Mouse (Mus musculus) E14TG2a.4 (cell line): Measurements from ENCODE around the gene Wnt5b.
"Not testable (repeated sequence)": the region's sequence is repeated elsewhere in the genome, so short reads cannot be mapped to it uniquely, and the experiment has no call there.

Experiments
- H3K27me3 ChIP-seq: 2 replicates; pipeline ENCODE4 v1.6.1; 2014; ENCODE audit warnings: low read length, control low read depth; ENCODE audit not compliant: insufficient read depth
- H3K36me3 ChIP-seq: 2 replicates; pipeline ENCODE4 v1.6.1; 2014; ENCODE audit warnings: low read length, control low read depth; ENCODE audit not compliant: insufficient read depth
- H3K4me1 ChIP-seq: replicated peaks from 2 replicates; pipeline ENCODE4 v1.6.1; 2014; ENCODE audit warnings: low read depth, low read length, control low read depth
- H3K4me3 ChIP-seq: replicated peaks from 2 replicates; pipeline ENCODE4 v1.5.1; 2014; ENCODE audit warnings: mild to moderate bottlenecking, low read length
- H3K9me3 ChIP-seq: 2 replicates; pipeline ENCODE4 v1.6.1; 2014; ENCODE audit warnings: low read length, control low read depth
- CTCF ChIP-seq: conservative IDR thresholded peaks from 2 replicates; pipeline ENCODE4 v1.5.1; 2014; ENCODE audit warnings: low read length
- NANOG ChIP-seq: IDR thresholded peaks from 2 replicates; pipeline ENCODE4 v1.6.1; 2014; ENCODE audit warnings: borderline replicate concordance, low read length, mixed read lengths
- POU5F1 ChIP-seq: IDR thresholded peaks from 2 replicates; pipeline ENCODE4 v1.6.1; 2014; ENCODE audit warnings: low read length, borderline replicate concordance

Gene Wnt5b

DNA sequence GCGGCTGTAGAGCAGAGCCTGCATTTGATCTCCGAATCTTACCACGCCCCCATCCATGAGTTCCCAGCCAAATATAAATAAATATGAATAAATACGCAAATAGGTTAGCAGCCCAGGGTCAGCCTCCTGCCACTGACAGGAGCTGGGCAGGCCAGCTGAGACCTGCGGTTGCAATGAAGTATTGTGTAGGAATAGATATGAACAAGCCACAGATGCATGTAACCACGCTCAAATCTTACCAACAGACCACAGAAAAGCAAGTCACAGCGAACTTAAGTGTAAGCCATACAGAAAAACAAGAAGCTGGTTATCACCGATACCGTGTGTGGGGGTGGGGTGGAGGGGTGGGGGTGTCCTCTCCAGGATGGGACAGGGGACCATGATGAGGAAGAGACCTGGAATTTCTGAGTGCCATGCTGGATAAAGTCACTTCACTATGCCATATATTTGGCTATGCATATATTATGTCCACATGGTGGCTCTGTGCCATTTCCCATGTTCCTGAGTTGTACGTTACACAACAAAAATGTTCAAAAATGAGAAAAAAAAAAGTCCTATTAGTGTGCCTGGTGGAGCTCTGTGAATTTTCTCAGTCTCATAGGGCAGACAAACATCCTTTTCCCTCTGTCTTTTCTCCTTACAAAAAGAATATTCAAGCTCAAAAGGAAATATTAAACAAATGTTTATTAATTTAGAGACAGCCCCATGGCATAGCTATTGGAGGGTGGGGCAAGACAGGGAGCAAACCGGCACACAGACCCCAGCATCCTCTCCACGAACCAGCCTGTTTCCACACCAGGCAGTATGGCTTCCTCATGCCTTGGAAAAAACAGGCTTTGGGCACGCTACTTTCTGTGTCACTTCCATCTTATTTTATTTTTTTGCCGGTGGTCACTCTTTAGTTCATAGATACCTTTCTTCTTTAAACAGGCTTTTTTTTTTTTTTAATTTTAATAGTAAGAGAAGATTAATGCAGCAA, 92.9 kb downstream of the Wnt5b start:
- no peaks in the 10 kb centered on the region for H3K36me3 ChIP-seq
- peak overlapping the region; percentile 58 for H3K4me3 ChIP-seq
- TF ChIP-seq NANOG = no peak
- no peak for TF ChIP-seq POU5F1
- TF ChIP-seq CTCF = no peak
- peaks cover 56% of the 10 kb centered on the region for H3K4me1 ChIP-seq
- peaks cover 48% of the 10 kb centered on the region for H3K27me3 ChIP-seq
- H3K9me3 ChIP-seq = no peaks in the 10 kb centered on the region

DNA sequence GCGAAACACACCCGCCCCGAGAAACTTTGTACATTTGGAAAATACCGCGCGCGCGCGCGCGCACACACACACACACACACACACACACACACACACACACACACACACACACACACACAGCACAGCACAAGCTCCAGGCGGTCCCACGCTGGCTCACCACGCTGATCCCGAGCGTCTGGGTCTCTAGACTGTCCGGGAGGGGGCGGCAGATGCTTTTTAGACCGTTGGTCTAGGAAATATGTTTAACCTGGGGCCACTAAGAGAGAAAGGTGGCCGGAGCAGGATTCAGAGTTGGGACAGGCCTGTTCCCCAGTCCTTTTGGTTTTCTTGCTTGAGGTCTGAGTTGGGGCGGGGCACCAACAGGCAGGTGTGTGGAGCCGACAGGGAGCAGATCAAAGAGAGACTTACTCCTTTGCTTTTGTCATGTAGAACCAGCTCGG, 95.1 kb downstream of the Wnt5b start:
- no peak; the same call in 1 of the 2 replicates for TF ChIP-seq CTCF
- 0 out of 2 replicates have a peak, but pooled peaks have one; percentile 39 for TF ChIP-seq POU5F1
- TF ChIP-seq NANOG = no peak
- Histone ChIP-seq H3K27me3 (peaks cover 45% of the 10 kb centered on the region), H3K9me3 (no peaks in the 10 kb centered on the region), H3K4me1 (peaks cover 70% of the 10 kb centered on the region), H3K4me3 (peak overlapping the region; percentile 54), H3K36me3 (no peaks in the 10 kb centered on the region)

DNA sequence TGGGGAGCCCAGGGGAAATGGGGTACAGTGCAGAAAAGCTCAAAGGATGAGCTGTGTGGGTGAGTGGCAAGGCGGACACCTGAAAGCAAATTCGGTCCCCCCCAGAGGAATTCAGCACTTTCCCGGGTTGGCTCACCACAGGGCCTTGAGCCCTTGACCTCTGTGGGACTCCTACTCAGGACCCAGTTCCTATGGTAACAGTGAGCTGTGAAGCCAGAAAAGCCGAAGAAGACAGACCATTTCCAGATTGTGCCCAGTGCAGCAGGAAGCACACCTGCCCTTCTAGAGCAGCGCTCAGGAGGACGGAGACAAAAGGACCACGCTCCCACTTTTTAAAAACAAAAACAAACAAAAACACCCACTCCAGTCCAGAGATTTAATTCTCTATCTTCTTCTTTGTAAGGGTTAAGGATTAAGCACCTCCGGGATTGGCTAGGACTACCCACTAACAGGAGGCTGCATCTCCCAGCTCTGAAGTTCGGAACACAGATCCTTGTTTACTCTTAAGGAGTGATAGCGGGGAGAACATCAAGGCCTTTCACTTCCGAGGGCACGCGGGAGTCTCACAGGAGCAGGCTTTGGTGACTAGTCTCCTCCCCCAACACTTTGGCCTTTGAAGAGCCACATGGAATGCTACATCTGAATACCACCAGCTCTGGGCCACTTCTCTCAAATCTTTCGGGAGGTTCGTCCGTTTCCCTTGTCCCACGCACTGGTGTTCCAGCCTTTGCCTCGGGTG, 95.7 kb downstream of the Wnt5b start:
- Histone ChIP-seq H3K9me3 (no peaks in the 10 kb centered on the region), H3K27me3 (peaks cover 45% of the 10 kb centered on the region), H3K4me1 (peaks cover 73% of the 10 kb centered on the region), H3K36me3 (no peaks in the 10 kb centered on the region), H3K4me3 (peak overlapping the region; percentile 54)
- TF ChIP-seq NANOG (no peak), POU5F1 (no peak), CTCF (no peak)

DNA sequence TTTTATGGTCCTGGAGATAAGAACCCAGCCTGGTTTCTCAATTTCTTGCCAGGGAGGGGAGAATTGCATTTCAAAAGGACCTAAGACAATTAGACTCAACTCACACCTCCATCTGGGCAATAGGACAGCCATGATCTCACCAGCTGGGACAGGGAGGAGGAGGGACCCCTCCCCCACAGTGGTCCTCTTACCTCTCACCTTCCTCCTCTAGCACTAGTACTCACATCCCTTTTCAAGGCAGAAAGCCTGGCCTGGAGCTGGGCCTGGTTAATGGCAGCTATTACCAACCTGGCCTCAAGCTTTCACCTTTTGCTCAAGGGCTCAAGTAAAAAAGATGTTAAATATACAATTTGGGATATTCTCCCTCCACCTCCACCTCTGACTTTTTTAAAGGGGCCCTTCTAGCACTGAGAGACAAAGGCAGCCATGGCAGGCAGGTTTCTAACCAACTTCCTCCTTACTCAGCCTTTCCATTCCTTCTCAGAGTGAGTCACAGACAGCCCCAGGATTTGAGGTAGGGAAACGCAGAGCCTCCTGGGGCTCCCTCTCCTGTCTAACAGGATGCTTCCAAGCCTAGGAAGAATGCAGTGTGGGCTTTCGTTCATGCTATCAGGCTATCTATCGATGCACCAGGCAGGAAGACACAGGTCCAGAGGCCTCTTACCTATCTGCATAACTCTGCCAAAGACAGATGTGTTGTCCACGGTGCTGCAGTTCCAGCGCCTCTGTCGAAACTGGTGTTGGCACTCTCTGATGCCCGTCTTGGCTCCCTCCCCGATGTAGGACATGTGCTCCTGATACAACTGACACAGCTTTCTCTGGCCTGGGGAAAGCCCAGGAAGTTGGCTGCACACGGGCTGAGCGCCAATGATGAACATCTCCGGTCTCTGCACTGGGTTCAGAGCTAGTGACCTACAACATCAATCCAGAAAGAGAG, 98.2 kb downstream of the Wnt5b start:
- H3K27me3 ChIP-seq = peaks cover 37% of the 10 kb centered on the region
- no peaks in the 10 kb centered on the region for H3K36me3 ChIP-seq
- H3K4me3 ChIP-seq = no peak overlapping the region
- no peaks in the 10 kb centered on the region for H3K9me3 ChIP-seq
- peaks cover 61% of the 10 kb centered on the region for H3K4me1 ChIP-seq
- no peak for TF ChIP-seq POU5F1

DNA sequence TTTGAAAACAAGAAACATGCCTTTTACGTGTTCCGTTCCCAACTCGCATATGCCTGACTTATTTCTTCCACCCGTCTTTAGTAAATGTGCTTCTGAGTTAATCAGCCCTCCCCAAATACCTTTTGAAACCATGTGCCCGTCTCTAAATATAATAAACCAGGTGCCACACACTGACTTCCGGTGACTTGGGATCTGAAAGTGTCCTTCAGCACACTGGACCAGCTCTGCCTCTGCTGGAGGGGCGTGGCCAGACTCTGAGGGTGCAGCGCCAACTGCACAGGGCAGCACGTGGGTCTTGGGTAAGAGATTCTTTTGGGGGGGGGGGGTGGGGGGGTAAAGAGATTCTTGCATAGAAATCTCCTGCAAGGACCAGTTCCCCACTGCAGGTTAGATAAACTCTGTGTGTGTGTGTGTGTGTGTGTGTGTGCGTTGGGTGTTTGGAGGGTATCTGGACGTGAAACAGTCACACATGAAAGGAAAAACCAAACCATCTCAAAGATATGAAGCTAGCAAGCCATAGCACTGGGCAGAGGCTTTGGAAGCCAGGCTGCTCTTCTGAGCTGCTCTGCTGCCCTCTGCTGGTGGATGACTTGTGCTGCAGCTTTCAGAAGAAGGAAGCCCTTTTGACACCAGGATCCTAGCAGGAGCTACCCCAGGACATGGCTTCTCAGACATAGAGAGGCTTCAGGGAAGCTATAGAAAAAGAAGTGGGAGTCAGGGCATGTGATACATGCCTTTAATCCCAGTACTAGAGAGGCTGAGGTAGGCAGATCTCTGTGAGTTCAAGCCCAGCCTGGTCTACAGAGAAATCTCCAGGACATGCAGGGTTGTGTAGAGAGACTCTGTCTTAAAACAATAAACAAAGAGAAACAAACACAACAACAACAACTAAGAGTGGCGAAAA, 100.2 kb downstream of the Wnt5b start:
- TF ChIP-seq NANOG (no peak), POU5F1 (no peak), CTCF (peak; percentile 92)
- Histone ChIP-seq H3K9me3 (no peaks in the 10 kb centered on the region), H3K27me3 (peaks cover 38% of the 10 kb centered on the region), H3K4me3 (no peak overlapping the region), H3K36me3 (no peaks in the 10 kb centered on the region), H3K4me1 (peaks cover 51% of the 10 kb centered on the region)

DNA sequence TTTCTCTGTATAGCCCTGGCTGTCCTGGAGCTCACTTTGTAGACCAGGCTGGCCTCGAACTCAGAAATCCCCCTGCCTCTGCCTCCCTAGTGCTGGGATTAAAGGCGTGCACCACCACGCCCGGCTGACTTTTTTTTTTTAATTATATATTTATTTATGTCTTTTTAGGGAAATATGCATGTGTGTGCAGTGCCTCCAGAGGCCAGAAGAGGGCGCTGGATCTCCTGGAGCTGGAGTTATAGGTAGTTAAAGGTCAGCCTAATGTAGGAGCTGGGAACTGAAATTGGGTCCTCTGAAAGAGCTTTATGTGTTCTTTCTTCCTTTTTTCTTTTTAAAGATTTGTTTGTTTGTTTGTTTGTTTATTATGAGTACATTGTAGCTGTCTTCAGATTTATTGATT, 101.4 kb downstream of the Wnt5b start:
- Histone ChIP-seq H3K27me3 (peaks cover 39% of the 10 kb centered on the region), H3K4me1 (peaks cover 40% of the 10 kb centered on the region)
- H3K4me3 ChIP-seq, H3K36me3 ChIP-seq, H3K9me3 ChIP-seq: not testable (repeated sequence)
- TF ChIP-seq CTCF = peak; percentile 88
